Mouse (Mus musculus) C2C12 (cell line): ENCODE measurements around the gene Nfe2.

Source experiments
- CTCF ChIP-seq: IDR thresholded peaks from one replicate; pipeline ENCODE4 v1.5.1; 2011; ENCODE audit not compliant: control insufficient read depth, insufficient read depth, insufficient read length
- MAX ChIP-seq: IDR thresholded peaks from one replicate; pipeline ENCODE4 v1.6.1; 2011; ENCODE audit warnings: mild to moderate bottlenecking, control low read depth

GRCm38 (mm10) chr15:103279750-103280149, 21.5 kb upstream of the Nfe2 start:
- TF ChIP-seq CTCF (no peak), MAX (no peak)
